Mouse (Mus musculus): ENCODE results near the gene Cab39l.
A peak's percentile ranks its signal among the peaks of the same experiment; 100 is the strongest.
"Not testable (repeated sequence)": the region's sequence is repeated elsewhere in the genome, so short reads cannot be mapped to it uniquely, and the experiment has no call there.

The Cab39l gene

DNA sequence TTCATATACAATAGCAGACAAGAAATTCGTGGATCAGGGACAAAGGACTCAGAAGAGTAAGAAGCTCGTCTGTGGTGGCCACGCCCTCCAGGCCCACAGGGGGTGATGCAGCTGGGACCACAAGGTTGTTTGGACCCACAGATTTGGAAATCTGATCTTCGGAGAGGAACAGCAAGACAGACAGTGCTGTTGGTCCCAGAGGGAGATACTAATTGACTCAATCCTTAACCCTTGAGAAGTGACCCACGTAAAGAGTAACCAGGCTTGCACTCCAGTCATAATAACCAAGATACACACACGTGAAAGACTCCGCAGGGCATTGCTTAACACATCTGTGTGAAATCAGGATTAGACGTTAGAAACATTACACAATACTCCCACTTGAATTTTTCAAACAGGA lies 151.1 kb downstream of the Cab39l start:
- peak; percentile 22 for DNase-seq

DNA sequence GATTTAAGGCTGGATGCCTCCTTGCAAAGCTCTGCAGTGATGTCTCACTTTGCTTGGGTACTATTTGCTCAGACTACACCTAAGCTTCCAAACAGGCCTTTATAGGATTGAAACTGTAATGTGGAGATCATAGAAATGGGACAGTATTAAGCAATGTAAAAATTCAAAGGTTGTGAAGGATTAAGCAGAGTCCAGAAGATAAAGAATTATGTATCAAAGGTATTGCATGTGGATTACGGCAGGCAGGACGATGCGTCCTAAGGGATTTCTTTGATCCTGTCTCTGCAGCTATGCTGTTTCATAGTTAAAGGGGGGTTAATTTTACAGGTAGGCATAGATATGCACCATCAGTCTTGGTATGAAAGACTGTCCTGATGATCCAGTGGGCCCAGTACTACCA lies 151.8 kb downstream of the Cab39l start:
- no peak for DNase-seq

GRCm38 (mm10) chr14:59594988-59595387 lies 154.2 kb downstream of the Cab39l start:
- no peak for DNase-seq

DNA sequence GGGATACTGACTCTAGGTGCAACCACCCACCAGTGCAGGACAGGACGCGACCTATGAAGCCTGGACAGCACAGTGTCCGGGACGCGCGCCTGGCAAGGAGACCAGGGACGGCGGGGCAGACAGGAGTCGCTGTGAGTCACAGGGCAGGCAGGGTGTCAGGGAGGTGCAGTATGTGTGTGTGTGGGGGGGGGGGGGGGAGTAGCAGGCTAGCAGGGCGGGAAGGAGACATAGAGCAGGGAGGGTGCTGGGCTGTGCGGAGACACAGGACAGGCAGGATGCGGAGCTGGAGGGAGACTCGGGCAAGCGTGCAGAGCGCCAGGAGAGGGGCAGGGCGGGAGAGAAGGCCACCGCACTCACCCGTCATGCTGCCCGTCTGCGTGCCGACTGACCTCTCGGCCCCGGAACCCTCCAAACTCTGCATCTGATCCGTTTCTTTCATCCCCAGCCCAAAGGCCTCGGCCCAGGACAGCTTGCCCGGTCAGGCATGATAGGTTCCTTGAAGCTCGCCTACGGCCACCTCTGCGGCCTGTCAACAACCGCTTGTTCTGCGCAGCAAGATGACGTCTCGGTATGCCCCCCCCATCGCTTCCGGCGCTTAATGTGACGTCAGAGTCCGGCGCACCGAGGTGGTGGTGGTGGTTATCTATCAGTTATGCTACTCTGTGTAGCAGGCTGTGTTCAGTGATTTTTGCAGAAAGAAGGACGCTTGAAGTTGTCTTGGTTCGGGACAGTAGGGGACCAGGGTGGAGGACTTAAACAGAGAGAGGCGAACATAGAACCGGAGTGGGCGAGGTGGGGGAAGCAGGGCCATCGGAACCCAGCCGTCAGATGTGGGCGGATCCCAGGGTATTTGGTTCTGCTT lies 156.9 kb downstream of the Cab39l start, which contains the start of gene Cdadc1:
Cdadc1 (minus strand) TSS at position 562 of the 862 bp plus-strand sequence.
- DNase-seq = peak; percentile 97

GRCm38 (mm10) chr14:59598260-59598627 lies 157.5 kb downstream of the Cab39l start:
- no peak for DNase-seq

DNA sequence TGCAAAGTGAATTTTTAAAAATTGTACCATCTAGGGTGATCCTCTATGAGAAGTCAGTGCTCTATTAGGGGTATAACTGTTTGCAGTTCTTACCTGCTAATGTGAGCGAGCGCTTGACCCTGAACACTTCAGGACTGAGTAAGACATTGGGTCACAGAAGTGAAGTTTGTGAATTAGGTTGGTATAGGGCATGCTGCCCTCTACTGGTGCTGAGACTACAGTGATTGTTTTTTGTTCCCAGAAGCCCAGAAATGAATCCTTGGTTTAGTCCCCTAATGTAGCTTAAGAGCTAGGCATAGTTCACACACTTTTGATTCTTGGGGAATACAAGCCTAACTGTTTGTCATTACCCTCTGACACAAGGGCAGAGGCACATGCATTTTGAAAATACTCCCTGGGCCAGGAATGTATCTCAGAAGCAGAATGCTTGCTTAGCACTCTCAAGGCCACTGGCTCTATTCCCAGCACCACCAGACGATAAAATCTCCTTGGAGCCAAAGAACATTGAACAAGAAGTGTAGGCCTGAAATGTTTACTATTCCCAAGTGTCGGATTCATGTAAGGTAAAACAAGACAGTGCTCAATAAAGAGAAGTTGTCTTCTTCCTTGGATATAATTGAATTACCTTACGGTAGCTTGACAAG lies 163.4 kb downstream of the Cab39l start:
- peak; percentile 61 for DNase-seq

- DNase-seq = peak; percentile 85
These were observed 165.0 kb downstream of the Cab39l start for GRCm38 (mm10) chr14:59605671-59606353.

GRCm38 (mm10) chr14:59607021-59607420 lies 166.2 kb downstream of the Cab39l start:
- no peak for DNase-seq

DNA sequence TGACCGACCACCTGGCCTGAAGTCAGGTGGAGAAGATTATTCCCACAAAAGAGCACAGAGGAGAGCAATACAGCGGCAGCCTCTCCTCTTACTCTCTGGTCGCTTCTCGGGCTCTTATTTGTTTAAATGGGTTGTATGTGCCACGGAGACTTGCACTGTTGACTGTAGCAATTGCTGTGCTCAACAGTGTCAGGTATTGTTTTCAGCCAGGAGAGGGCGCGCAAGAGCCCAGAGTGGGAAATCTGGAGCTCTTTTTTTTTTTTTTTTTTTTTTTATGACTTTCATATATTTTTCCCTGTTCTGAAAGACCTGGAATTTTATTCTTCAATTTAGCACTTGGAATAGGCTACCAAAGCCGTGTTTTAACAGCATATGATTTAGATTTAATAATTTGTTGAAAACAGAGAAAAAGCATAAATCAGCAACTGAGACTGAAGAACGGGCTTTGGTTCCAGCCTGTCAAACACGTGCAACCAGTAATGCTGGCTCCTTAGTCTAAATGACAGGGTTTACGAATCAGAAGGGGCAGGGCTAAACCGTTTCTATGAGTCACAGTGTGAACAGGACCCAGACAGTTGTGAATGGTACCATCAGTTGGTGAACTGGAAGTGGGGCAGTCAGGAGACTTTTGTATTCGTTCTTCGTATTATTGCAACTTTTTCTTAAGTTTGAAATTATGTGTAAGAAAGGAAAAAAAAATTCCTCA lies 172.3 kb downstream of the Cab39l start:
- DNase-seq = peak; percentile 75

DNA sequence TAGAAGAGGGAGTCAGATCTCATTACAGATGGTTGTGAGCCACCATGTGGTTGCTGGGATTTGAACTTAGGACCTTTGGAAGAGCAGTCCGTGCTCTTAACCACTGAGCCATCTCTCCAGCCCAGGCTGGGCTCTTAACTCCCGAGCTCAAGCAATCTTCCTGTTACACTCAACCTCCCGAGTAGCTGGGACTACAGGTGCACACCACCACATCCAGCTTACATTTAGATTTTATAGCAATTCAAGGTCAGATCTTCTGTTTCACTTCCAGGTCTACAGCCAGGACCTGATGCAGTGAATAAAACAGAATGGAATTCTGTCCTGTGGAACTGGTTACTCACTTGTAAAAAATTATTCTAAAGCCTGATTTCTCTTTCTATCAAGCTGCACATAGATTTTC lies 173.4 kb downstream of the Cab39l start:
- not testable (repeated sequence) for DNase-seq

DNA sequence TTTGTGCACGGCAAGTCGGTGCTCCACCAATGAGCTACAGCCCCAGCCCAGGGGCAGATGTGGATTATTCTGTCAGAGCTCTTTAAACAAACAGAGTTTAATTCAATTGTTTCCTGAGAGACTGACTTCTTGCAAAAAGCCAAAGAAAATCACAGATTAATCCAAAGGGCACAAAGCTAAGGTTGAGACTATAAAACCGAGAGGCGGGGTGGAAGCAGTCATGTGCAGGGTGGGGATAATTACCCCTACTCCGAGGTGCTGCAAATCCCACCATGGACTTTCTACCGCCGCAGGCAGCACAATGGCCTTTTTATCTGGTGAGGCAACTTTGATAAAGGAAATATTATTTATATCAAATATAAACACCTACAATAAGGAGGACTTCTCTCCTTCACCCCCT lies 176.0 kb downstream of the Cab39l start:
- no peak for DNase-seq

DNA sequence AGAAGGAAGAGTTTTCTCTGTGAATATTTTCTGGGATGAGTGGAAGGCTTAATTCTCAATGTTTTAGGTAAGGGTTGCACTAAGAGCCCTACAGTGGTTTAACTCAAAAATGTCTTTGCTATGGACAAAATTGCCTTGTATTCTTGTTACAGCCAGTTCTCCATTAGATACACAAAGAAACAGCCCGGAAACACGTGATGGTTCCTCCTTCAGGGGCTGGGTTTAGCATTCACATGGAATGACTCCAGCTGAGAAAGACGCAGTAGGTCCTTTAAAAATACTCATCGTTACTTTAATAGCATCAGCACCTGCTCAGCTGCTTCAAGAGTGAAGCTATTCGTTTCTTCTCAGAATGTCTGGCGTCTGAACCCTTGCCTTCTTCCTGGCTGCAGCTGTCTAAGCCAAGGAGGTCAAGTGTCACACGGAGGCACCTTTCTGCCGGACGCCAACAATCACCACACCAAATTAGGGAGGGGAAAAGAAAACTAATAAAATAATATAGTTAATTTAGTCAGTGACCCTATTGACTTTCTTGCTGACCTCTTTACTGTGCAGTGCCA lies 183.6 kb downstream of the Cab39l start:
- no peak for DNase-seq

DNA sequence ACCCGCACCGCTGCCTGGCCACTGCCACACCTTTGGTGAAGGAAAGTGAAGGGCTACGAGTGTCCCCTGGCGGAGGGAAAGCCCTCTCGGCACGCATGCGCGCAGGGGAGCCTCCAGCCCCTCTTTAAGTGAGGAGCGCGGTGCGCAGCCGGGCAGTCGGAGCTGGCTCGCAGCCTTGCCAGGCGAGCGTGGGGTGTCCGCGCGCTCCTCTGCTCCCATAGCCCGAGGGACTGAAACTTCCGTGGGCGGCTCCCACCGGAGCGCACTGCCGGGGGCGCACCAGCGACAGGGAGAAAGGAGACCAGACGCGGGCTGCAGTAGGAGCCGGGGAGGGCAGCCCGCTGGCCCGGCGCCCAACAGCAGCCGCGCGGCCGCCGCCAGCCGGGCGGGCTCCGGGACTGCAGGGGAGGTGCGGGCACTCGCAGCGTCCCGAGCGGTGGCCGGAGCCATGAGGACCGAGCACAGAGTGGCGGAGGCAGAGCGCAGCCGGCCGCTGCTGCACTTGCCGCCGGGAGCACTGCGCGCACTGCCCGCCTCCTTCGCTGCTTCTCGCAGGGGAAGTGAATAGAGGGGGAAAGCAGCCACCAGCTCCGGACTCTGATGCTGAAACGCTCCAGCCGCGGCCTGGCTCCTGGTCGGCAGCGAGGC lies 184.5 kb downstream of the Cab39l start, which contains the start of gene Shisa2:
Shisa2 (plus strand) TSS at position 151 of the 648 bp plus-strand sequence.
- DNase-seq = peak; percentile 61

- DNase-seq = no peak
These were observed 185.1 kb downstream of the Cab39l start for GRCm38 (mm10) chr14:59625806-59626364.

DNA sequence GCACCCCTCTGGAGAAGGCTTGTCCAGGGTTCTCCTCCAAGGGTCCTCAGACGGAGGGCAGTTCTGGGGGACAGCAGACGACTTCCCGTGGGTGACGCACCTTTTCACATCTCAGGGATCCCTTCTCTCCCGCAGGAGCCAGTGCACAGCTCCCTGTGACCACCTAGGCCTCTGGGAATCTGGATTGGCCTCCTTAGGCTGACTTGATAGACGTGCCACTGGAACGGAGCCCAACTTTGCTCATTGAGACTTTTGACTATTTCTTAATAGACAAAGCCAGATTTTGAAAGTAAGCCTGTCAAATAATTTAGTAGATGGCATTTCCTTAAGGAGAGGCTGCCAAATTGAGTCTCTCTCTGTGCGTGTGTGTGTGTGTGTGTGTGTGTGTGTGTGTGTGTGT lies 185.9 kb downstream of the Cab39l start:
- peak; percentile 41 for DNase-seq

DNA sequence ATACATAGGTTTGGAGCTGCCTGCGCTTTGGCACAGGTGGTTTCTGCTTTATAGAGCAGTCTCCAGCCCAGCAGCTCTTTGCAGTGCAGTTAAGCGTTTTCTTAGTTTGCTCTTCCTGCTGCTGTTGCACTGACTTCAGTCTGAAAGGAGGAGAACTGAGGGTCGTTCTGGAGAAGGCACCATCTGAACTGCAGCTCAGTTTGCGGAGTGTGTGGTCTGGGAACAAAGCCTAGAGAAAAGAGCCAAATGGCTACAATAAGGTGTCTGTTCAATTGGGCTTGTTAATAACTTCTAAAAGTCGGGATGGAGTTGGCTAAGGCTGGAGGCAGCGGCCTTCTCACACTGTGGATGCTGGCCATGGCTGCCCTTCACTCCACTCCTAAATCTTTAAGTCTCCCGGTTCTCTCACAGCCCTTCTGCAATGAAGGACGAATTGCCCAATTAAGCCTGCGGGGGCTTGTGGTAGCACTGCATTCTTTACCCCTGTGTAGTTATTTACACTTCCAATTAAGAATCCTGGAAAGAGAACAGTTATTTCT lies 186.4 kb downstream of the Cab39l start:
- no peak for DNase-seq

- no peak for DNase-seq
These were observed 187.1 kb downstream of the Cab39l start for GRCm38 (mm10) chr14:59627823-59628222.

DNA sequence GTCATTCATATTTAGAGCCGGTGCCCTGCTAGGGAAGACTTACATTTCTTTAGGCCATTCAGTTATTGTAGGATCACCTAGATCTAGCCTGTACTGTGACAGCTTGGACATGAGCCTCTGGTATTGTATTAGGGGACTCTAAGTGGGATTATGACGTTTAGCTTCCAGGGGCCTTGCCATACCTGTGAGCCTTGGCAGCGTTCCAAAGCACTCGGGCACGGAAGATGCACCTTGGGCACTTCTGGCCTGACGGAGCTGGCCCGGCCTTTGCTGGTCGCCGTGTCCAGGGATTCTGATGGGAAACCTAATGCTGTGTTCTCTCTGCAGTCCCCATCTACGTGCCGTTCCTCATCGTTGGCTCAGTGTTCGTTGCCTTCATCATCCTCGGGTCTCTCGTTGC lies 188.5 kb downstream of the Cab39l start:
- no peak for DNase-seq

DNA sequence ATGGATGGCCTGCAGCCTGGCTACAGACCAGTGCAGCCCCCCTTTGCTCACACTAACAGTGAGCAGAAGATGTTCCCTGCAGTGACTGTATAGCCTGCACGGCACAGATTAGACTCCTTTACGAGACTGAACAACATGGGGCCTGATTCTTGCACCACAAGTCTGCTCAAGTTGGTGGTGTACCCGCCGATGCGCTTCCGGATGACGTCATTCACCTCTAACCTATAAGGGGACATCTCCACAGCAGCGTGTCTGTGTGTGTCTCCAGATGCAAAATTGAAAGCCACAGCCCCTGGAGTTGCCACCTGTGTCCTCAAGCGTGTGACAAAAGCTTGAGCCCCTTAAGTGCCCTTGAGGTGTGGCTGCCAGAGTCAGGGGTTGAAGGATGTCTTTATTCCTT lies 189.3 kb downstream of the Cab39l start:
- DNase-seq = no peak

DNA sequence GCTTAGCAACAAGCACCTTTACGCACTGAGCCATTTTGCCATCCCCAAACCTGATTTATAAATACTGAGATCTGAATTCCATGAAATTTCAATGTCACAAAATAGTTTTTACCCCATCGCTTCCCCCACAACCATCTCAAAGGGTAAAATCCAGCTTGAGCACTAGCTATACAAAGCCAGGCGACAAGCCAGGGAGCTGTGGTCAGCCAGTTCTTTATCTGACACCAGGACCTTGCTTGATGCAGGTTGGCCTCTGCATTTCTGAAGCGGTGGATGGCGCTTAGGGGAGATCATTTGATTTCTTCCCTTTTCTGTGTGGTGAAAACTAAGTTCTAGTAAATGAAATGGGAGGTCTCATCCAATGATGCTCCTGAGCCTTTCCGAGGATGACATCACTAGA lies 191.3 kb downstream of the Cab39l start:
- no peak for DNase-seq

DNA sequence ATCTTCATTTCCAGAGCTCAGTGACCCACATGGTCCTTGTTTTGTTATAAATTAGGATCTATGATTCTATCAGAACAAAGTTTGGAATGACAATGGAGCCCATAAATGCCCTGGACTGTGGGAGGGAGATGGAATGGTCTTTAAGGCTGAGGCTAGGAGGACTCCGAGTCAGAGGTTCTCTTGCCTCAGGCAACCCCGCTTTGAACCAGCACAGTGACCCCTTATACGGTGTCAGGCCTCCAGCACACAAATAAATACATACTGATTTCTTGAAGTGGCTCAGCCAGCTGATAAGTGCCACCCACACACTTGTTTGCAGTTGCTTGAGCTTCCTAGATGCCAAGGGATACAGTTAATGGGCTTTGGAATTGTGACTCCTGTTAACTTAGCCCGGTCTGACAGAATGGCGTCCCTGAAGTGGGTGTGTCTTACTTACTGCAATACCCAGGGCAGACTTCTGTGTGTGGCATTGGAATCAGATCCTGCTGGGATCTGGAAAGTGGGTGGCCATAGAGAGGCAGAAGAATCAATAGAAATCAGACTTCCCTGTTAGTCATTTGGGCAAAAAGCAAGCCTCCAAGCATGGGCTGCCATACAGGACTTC lies 192.6 kb downstream of the Cab39l start:
- no peak for DNase-seq
